Mouse (Mus musculus) cerebellum, adult 9-11 months (tissue): Measurements from ENCODE around the gene Endov.

ENCODE experiments used
- DNase-seq: peaks from one replicate; pipeline ENCODE4 v3.0.0; 2022

Endov gene

DNA sequence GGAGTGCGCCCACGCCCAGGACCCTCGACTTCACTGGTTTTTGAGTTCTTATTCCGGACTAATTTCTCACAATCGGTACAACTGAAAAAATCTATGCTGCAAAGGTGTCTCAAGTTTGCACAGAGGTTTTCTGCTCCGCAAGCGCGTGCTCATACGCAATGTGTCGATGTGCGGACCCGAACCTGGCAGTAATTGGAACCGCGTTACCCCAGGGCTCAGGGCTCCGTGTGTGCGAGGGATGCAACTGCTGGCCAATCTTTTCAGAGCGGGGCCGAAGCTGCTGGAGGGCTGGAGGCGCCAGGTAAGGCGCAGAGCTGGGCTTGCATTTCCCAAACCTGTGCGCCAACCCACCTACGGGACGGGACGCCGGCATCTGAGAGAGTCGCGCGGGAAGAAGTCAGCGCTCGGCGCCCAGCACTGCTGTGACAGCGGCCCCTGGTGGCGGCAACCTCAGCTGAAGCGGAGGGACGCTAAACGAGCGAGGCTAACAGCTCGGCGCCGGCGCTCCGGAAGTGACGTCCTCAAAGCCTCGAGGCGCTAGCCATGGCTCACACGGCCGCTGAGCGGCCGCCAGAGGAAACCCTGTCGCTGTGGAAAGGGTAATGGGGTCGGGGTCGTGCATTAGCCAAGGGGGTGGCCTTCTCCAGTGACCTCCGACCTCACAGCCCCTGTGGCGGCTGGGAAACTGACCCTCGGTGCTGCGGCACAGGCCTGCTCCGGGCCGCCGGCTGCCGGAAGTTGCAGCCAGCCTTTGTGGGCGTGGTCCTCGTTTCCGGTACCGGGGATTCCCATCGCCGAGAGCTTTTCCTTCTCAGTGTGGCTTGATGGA, at the start of gene Endov:
Gene Endov, plus strand, starts transcription at position 487 of the 829 bp plus-strand sequence.
- DNase-seq, result peak; percentile 97

DNA sequence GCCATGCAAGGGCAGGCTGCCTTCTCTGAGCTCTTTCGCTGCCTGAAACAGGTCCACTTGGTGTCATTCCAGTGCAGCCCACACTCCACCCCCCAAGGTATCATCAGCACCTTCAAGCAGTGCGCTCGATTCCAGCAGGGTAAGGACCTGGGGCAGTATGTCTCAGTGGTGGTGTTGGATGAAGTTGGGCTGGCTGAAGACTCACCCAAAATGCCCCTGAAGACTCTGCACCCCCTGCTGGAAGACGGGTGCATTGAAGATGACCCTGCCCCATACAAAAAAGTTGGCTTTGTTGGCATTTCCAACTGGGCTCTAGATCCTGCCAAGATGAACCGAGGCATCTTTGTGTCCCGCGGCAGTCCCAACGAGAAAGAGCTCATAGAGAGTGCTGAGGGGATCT, 48.9 kb upstream of the Endov start:
- no peak for DNase-seq

DNA sequence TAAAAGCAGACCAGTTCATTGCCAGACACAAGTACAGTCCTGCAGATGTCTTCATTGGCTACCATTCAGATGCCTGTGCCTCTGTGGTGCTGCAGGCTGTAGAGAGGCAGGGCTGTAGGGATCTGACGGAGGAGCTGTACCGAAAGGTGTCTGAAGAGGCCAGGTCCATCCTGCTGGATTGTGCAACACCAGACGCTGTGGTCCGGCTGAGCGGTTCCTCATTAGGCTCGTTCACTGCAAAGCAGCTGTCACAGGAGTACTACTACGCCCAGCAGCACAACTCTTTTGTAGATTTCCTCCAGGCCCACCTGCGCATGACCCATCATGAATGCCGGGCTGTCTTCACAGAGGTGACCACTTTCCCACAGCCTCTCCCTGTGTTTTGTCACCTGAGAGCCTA, 47.7 kb upstream of the Endov start:
- DNase-seq, result no peak

DNA sequence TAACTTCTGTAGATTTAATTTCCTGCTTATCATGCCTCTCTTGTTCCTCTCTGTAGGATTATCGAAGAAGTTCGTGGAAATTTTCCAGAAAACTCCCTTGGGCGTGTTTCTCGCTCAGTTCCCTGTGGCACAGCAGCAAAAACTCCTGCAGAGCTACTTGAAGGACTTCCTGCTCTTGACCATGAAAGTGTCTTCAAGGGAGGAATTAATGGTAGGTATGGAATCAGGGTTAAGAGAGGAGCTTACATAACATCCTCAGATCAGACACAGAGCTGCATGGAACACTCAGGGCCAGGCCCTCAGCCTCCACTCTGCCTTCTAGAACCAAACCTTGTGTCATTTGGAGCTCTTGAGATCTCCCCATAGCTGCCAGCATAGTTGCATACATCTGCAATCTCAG, 35.0 kb upstream of the Endov start:
- DNase-seq, result no peak

DNA sequence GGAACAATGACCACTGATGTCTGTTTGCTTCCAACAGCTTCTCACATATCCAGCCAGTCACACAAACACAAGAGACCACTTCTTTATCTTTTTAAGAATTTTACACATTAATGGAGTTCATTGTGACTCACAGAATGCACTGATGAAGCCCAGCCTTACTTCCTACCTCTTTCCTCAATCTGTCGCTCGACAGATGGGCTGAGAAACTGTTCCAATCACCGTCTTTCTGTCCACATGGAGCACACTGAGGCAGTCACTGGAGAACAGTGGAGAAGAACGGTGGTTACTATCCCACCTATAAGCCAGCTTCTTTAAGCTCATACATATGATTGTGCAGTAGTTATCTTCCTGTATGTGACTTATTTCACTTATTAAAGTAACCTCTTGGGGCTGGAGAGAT, 13.3 kb upstream of the Endov start:
- DNase-seq, result no peak

DNA sequence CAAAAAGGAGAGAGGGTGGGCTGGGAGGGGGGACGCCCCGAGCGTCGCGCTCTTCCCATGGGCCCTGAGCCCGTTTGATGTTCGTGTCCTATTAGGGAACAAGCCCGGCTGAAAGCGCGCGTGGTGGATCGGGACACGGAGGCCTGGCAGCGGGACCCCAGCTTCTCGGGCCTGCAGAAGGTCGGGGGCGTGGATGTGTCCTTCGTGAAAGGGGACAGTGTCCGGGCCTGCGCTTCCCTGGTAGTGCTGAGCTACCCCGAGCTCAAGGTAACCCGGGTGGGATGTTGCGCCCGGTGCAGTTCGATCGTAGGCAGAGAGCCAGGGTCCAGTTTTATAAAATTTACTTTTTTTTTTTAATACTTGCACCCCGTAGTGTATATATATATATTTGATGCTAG, 542 bp downstream of the Endov start:
- DNase-seq, result no peak

DNA sequence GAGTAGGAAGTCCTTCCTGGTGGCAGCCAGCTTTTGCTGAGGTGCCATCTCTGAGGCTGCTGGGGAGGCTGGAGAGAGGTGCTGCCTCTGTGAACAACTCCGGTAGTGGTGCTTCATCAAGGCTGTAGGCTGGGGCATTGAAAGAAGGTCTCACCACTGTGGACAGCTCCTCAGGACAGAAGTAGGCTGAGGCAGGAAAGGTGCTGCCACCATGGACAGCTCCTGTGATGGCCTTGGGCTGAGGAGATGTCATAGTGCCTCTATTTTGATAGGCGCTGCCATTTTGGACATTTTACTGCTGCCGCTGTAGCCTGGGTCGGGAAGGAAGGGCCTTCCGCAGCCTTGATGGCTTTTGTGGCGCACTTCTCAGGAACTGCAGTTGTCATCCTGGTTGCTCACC, 1.7 kb downstream of the Endov start:
- no peak for DNase-seq

DNA sequence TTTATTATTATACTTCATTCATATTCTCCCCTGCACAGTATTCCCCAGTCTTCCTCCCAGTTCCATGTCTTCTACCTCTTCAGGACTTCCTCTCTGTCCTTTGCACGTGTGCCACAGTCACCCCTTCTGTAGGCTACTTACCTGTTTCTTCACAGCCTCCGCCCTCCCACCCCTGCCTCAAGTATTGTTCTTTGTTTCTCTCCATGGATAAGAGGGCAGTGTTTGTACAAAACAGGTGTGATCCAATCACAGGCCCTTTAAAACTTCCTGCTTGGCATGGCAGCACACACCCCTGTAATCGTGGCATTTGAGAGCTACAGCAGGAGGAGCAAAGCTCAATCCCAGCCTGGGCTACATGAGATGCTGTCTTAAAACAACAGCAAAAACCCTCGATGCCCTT, 2.4 kb downstream of the Endov start:
- no peak for DNase-seq

DNA sequence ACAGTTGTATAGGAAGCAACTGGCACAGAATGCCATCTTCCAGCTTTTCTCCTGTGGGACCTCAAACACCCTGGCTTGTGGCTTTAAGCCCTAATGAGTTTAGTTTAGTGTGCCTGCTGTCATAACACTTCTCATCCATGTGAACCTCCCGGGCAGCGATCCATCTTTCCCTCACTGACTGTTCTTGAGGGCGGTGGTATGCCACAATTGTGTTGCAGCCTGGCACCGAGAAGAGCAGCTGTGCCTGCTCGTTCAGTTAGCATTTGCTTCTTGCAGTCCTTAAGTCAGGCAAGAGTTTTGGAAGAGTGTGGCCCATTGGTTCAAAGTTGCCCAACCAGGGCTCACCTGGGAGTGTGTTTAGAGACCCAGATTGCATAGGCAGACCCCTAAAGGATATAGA, 5.0 kb downstream of the Endov start:
- peak; percentile 14 for DNase-seq

DNA sequence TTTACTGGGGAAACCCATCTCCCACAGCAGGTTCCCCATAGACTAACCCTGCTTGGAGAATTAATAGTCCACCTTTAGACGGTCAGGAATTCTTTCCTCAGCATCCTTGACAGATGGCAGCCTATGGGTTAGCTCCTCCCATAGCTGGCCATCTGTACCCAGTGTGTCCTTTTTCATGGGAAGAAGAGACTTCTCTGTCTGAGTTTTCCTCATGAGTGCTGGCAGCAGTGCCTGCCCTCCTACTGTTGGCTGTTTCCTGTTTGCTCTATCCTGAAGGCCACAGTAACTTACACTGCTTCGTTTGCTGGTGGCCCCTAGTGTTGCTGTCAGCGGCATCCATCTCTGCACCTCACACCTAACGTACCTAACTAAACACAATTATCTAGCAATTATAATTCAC, 6.3 kb downstream of the Endov start:
- peak; percentile 68 for DNase-seq

DNA sequence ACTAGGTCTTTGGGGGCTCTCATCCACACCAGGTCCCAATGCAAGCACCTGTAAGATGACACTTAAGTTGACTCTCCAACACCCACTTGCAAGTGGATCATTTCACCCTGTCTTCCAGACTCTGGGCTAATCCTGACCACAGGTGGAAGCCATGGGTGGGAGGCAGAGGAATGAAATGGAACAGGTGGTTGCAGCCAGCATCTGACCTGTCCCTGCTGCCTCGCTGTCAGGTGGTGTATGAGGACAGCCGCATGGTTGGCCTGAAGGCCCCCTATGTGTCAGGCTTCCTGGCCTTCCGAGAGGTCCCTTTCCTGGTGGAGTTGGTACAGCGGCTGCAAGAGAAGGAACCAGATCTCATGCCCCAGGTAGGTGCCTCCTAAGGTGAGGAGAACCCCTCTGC, 8.2 kb downstream of the Endov start:
- no peak for DNase-seq

DNA sequence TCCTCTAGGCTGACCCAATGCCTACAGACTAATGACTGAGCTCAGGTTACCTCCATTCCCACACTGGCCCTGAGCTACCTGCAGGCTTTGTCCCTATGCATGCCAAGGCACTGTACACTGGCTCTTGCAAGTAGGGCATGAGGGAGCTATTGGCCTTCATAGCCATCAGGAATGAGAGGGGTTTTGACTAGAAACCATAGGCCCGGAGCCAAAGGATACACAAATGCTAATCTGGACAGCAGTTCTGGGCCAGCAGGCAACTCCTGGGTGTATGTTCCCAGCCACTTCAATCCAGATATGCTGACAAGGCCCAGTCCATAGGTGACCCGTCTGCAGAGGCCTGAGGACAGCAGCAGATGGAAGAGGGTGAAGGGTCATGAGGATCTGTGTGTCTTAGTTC, 8.9 kb downstream of the Endov start:
- peak; percentile 27 for DNase-seq

DNA sequence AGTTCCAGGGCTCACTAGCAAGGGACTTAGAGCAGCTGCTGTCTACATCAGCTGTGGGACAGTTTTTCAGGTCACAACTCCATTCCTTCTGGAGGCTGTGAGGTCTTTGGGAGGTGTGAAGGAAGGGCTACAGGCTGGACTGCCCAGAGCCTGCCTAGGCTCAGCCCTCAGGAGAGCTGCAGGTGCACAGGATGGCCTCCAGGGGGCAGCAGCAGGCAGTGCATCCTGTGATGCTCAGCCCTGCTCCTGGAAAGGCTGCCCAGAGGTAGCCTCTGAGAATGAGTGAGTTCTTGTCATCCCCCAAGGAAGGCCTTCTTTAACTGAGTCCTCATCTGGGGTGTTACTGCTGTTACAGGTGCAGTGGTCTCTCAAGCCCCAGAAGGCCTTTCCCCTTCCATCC, 12.5 kb downstream of the Endov start:
- DNase-seq, result peak; percentile 84

DNA sequence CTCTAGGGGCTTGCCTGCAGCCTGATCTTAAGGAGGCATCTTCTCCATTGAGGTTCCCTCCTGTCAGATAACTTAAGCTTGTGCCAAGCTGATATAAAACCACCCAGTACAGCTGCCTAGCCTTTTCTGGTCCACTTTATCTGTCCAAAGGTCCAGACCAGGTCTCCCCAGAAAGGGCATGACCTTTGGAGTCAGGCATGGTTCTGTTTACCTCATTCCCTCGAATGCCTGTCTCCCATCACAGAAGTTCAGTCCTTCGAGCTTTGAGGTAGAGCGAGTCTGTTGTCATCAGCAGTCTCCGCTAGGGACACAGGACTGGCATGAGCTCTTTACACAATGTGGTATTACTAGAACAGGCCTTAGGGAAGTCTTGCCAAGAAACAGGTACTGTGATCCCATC, 15.2 kb downstream of the Endov start:
- no peak for DNase-seq

DNA sequence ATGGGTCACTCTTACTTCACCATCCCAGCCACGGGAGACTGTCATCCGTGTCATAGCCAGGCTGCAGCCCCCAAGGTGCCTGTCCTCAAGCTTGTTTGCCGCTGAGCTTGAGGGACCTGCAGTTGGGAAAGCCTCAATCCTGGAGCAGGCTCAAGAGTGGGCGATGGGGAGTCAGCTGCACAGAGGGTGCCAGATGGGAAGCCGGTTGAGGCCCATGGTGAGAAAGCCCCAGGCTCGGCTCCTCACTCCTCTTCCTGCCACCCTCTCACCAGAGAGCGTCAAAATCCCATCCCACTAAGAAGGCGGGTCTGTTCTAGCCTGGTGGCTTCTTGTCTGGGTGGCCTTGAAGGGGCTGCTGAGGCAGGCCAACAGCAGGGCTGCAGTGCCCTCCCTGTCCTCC, 16.6 kb downstream of the Endov start:
- no peak for DNase-seq

DNA sequence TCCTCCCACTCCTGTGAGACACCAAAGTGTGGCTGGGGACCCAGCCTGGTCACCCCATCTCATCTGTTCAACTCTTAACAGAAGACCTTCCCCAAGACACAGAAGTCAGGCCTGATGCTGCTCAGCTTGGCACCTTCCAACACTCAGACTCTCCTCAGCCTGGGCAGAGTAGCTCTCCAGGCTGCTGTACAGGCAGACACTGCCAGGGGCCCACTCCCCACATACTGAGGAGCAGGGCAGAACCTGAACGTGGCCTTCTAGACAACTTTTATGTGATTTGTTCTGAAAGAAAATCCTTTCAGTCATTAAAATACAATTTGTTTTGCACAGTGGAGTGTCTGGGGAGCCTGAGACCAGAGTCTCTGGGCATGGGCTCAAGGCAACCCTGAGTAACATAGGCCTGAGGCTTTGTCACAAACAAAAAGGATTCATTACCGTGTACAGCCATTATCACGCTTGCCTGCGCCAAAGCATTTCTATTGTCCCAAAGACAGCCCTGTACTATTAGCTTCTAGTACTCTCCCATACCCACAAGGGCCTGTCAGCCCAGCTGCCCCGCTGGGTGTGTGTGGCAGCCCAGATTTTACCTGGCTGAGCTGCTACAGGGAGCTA, 18.1 kb downstream of the Endov start:
- no peak for DNase-seq

DNA sequence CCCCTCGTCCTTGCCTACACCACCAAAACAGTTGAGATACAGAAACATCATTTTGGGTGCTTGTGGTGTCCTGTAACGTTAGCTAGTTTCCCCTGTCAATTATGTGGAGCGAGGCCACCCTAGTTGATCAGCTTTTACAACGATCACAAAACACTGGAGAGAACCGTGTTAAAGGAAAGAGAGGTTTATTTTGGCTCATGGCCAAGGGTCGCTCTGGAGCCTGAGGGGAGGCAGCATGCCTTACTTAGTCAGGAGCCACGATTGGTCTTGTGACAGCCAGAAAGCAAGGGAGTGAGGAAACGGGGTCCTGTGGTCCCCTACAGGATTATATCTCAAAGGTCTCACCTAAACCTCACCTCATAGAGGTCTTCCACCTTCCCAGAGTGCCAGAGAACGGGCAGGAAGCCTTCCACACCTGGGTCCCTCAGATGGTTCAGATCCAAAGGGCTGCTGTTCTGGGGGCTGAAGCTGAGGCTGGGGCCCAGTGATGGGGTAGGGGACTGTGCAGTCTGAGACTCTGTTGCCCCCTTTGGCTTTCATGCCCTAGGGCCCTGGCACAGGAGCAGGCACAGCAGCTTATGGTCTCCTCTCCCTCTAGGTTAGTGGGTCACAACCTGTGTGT, 22.0 kb downstream of the Endov start:
- DNase-seq, result peak; percentile 62

DNA sequence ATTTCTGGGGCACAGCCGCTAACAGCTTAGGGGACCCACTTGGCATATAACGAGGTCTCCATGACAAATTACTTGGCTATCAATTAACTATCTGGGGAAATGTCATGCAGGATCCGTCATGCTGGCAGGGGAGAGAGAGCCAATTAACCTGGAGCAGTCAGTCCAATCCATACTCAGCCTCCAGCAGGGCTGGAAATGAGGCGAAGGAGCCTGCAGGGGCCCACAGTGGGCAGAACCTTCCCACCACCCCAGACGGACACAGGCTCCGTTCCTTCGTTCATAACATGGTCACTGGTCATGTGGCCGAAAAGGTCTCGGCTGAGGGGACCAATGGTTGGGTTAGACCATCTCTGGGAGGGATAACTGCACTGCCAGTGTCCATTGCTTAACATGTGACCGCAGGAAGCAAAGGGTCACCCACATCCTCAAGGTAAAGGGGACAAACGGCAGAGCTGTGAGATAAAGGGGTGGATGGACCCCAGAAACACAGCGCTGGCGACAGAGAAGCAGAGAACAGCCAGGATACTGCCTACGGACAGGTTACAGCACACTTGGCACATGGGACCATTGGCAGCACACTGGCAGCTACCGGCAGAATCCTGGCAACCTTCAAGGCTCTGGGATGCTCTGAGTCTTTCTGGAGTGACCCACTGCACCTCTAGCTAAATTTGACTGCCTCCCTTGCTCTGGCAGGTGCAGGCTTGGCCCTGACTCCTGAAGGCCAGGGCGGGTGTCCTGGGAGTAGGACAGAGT, 23.1 kb downstream of the Endov start:
- DNase-seq, result peak; percentile 93

DNA sequence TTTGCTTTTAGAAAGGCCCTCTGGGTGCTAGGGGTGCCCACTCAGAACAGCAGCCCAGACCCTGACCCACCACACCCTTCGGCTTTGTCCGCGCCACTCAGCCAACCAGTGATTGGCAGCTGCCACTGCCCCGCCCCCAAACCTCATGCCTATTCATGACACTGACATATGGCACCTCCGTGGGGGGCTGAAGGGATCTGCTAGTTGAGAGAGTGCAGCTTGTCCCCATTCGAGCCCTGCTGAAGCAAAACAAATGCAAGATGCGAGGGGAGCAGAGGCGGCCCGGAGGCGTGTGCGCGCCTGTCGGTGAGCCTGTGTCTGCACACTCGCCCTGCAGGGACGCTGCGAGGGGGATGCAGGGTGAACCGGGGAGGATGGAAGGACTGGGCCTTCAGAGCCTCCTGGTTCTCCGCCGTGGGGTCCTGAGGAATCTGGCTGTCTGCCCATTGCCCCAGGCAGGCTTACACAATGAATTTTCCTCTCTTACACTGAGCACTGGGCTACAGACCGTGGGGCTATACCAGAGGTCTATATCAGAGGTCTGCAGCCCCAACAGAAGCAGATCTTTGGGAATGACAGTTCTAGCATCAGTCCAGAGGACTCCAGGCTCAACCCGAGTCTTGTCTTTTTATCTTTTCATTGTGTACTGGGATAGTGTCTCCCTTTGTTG, 24.0 kb downstream of the Endov start:
- DNase-seq, result peak; percentile 98

DNA sequence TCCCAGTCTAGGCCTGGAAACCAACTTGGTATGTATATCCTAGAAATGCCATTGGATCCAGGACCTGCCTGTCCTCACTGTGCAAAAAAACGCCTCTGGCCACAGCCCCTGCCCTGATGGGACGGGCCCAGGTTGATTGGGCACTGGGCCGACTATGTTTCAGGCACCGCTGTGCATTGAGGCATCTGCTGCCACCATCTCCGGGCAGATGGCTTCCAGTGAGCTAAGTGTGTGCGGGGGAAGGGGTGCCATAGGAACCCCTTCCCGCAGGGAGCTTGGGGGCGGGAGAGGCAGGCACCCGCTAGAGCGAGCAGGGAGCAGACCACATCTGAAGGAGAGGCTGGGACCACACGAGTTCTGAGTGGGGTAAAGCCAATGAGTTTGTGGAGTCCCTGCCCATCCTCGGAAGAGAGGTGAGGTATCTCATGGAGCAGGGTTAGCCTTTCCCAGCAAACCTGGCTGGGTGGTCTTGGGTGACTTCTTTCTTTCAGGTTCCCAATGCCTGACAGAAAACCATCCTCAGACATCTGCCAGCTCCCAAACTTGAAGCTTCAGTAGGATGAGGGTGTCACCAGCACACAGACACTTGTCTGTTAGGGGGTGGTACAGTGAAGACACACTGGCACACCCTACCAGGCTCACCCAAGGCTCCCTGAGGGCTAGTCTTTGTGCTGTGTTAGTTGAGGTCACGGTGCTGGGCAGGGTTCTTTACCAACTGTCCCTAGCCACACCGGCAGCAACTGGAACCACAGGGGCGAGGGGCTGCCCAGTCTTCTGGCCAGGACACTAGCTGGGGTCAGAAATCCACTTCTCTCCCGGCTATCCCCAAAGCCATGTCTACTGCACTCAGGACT, 24.9 kb downstream of the Endov start:
- DNase-seq, result peak; percentile 70

DNA sequence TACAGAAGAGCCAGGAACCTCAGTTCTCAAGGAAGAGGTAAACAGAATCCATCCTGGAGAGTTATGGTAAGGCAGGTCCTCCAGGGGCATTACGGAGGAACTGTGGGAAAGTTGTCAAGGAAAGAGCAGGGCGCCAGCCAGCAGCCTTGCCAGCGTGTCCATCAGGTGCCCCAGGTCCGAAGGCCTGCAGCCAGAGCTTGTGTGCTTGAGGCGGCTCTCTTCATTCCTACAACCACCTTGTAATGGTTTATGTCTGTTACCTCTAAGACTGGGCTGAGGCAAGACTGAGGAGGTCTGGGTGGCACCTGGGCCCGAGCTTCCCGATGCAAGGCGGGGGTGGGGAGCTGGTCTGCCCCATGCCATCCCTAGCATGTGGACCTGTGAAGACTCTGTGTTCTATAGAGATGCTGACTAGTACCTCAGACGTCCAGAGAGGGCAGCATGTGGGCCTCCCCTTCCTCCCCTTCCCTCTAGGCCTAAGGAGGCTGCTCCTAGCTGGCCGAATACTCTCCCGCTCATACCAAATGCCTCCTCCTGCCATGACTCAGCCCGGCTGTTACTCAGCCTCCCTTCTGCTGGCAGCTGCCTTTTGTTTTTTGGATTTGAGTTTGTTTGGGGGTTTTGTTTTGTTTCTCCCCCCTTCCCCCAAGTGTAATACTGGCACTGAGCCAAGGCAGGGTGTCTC, 25.7 kb downstream of the Endov start:
- peak; percentile 75 for DNase-seq
